Mouse (Mus musculus) lung, embryonic 14.5 days (tissue): ENCODE measurements around the gene Cmklr1. TPM values are rescaled to one million over a fixed set of nuclear protein-coding genes. Genes with fewer than 3 reads are reported as not detected.
"Not testable (repeated sequence)": the region's sequence is repeated elsewhere in the genome, so short reads cannot be mapped to it uniquely, and the experiment has no call there.

Experiments
- ATAC-seq: fragments of 200-750 bp; cut with Nextera tagmentation; 2 replicates; pipeline ENCODE4 v1.8.0; 2017; ENCODE audit warnings: mild to moderate bottlenecking, moderate TSS enrichment, moderate library complexity; ENCODE audit not compliant: insufficient read depth
- DNase-seq: peaks from one replicate; pipeline ENCODE4 v3.0.0-alpha.2; 2015
- H3K27ac ChIP-seq: fragments of 300-500 bp; sonication (generic); 2 replicates; pipeline ENCODE4 v1.5.1; 2014; ENCODE audit warnings: low read depth, mild to moderate bottlenecking, moderate library complexity
- H3K27me3 ChIP-seq: fragments of 300-500 bp; sonication (generic); 2 replicates; pipeline ENCODE4 v1.6.1; 2014; ENCODE audit warnings: low read length, control low read depth; ENCODE audit not compliant: insufficient read depth
- H3K36me3 ChIP-seq: fragments of 300-500 bp; sonication (generic); 2 replicates; pipeline ENCODE4 v1.6.1; 2014; ENCODE audit warnings: control low read depth; ENCODE audit not compliant: insufficient read depth
- H3K4me1 ChIP-seq: fragments of 300-500 bp; sonication (generic); 2 replicates; pipeline ENCODE4 v1.6.1; 2014; ENCODE audit warnings: antibody characterized with exemption, control low read depth; ENCODE audit not compliant: insufficient read depth
- H3K4me2 ChIP-seq: fragments of 300-500 bp; sonication (generic); 2 replicates; pipeline ENCODE4 v1.6.1; 2014; ENCODE audit warnings: mild to moderate bottlenecking
- H3K4me3 ChIP-seq: fragments of 300-500 bp; sonication (generic); 2 replicates; pipeline ENCODE4 v1.5.1; 2014; ENCODE audit warnings: low read depth, low read length
- H3K9ac ChIP-seq: fragments of 300-500 bp; sonication (generic); 2 replicates; pipeline ENCODE4 v1.6.1; 2014
- H3K9me3 ChIP-seq: fragments of 300-500 bp; sonication (generic); 2 replicates; pipeline ENCODE4 v1.6.1; 2016; ENCODE audit warnings: low read depth, low read length, control low read depth
- CTCF ChIP-seq: IDR thresholded peaks from 2 replicates; pipeline ENCODE4 v1.5.1; 2016; ENCODE audit warnings: antibody characterized with exemption, low read depth
- WGBS: fragments of 180-500 bp; shearing (Covaris S2); extraction: QIAGEN DNeasy Blood & Tissue Kit; methylation state at CpG from one replicate; pipeline ENCODE4 v1.1.7; 2014; 5-methylcytosine and 5-hydroxymethylcytosine counted together
- polyA plus RNA-seq: library from polyadenylated mRNA; unstranded; fragments of >200 nt; fragmentation: Nextera tagmentation; extraction: Ambion mirVana; gene quantifications from 2 replicates; pipeline ENCODE4 v1.2.1, GENCODE M21; 2014

Gene Cmklr1
- polyA plus RNA-seq, 1 experiment from 2014 or later, result 8.3 TPM

GRCm38 (mm10) chr5:113591166-113591565 lies 59.1 kb downstream of the Cmklr1 start:
- Histone ChIP-seq H3K9ac (no peak overlapping the region), H3K4me1 (no peaks in the 10 kb centered on the region), H3K9me3 (no peaks in the 10 kb centered on the region), H3K27me3 (no peaks in the 10 kb centered on the region), H3K4me3 (no peak overlapping the region), H3K4me2 (no peak overlapping the region), H3K27ac (no peak overlapping the region), H3K36me3 (no peaks in the 10 kb centered on the region)
- DNase-seq (no peak), ATAC-seq (no peak)
- no peak for TF ChIP-seq CTCF
- WGBS, result 26% methylated on average over 3 of the region's 3 CpGs

GRCm38 (mm10) chr5:113590010-113590640 lies 60.1 kb downstream of the Cmklr1 start:
- H3K9me3 ChIP-seq, result no peaks in the 10 kb centered on the region
- no peak overlapping the region for H3K27ac ChIP-seq
- no peak overlapping the region for H3K9ac ChIP-seq
- no peak for ATAC-seq
- 49% methylated on average over 5 of the region's 5 CpGs for WGBS
- TF ChIP-seq CTCF, result no peak
- H3K4me1 ChIP-seq, result 0 out of 2 replicates have a peak, but pooled peaks cover 4% of the 10 kb centered on the region
- no peaks in the 10 kb centered on the region for H3K27me3 ChIP-seq
- H3K36me3 ChIP-seq, result no peaks in the 10 kb centered on the region
- DNase-seq, result no peak
- no peak overlapping the region for H3K4me2 ChIP-seq
- H3K4me3 ChIP-seq, result no peak overlapping the region

GRCm38 (mm10) chr5:113586458-113586849 lies 63.8 kb downstream of the Cmklr1 start:
- not testable (repeated sequence) for H3K4me2 ChIP-seq, H3K4me1 ChIP-seq, H3K36me3 ChIP-seq, H3K27me3 ChIP-seq, ATAC-seq, H3K4me3 ChIP-seq, H3K9ac ChIP-seq, H3K9me3 ChIP-seq, H3K27ac ChIP-seq, DNase-seq
- TF ChIP-seq CTCF, result peak; percentile 42
- 50% methylated on average over 5 of the region's 5 CpGs for WGBS

- H3K27me3 ChIP-seq, H3K4me2 ChIP-seq, H3K36me3 ChIP-seq, H3K9me3 ChIP-seq, DNase-seq, H3K27ac ChIP-seq, H3K4me1 ChIP-seq, ATAC-seq, H3K9ac ChIP-seq, H3K4me3 ChIP-seq: not testable (repeated sequence)
- WGBS, result 72% methylated on average over 17 of the region's 17 CpGs
Measured at GRCm38 (mm10) chr5:113585619-113586457, 64.4 kb downstream of the Cmklr1 start.

GRCm38 (mm10) chr5:113584439-113584838 lies 65.8 kb downstream of the Cmklr1 start:
- Histone ChIP-seq H3K4me1 (0 out of 2 replicates have a peak, but pooled peaks cover 4% of the 10 kb centered on the region), H3K36me3 (no peaks in the 10 kb centered on the region), H3K27me3 (no peaks in the 10 kb centered on the region), H3K9ac (no peak overlapping the region), H3K9me3 (no peaks in the 10 kb centered on the region), H3K4me2 (no peak overlapping the region), H3K4me3 (no peak overlapping the region), H3K27ac (no peak overlapping the region)
- DNase-seq (no peak), ATAC-seq (peak; percentile 46; the same call in 1 of the 2 replicates)
- TF ChIP-seq CTCF, result no peak
- 25% methylated on average over 6 of the region's 6 CpGs for WGBS

- ATAC-seq, result no peak
- Histone ChIP-seq H3K4me2 (no peak overlapping the region), H3K36me3 (no peaks in the 10 kb centered on the region), H3K4me3 (no peak overlapping the region), H3K4me1 (0 out of 2 replicates have a peak, but pooled peaks cover 4% of the 10 kb centered on the region), H3K27ac (no peak overlapping the region), H3K9me3 (no peaks in the 10 kb centered on the region), H3K9ac (no peak overlapping the region), H3K27me3 (no peaks in the 10 kb centered on the region)
- TF ChIP-seq CTCF, result no peak
- WGBS, result 53% methylated on average over 5 of the region's 5 CpGs
- DNase-seq, result peak; percentile 42
Measured at GRCm38 (mm10) chr5:113583424-113584162, 66.6 kb downstream of the Cmklr1 start.

- H3K4me2 ChIP-seq, result no peak overlapping the region
- no peak overlapping the region for H3K27ac ChIP-seq
- no peaks in the 10 kb centered on the region for H3K27me3 ChIP-seq
- DNase-seq, result no peak
- H3K36me3 ChIP-seq, result no peaks in the 10 kb centered on the region
- H3K4me3 ChIP-seq, result no peak overlapping the region
- ATAC-seq, result no peak
- no peak overlapping the region for H3K9ac ChIP-seq
- WGBS, result 58% methylated on average over 9 of the region's 9 CpGs
- 0 out of 2 replicates have a peak, but pooled peaks cover 4% of the 10 kb centered on the region for H3K4me1 ChIP-seq
- TF ChIP-seq CTCF, result no peak
- no peaks in the 10 kb centered on the region for H3K9me3 ChIP-seq
Measured at GRCm38 (mm10) chr5:113580801-113581200, 69.4 kb downstream of the Cmklr1 start.
